Mouse (Mus musculus) ES-E14 (cell line): Measurements from ENCODE around the gene Fancg. TPM values are rescaled to one million over a fixed set of nuclear protein-coding genes. Genes with fewer than 3 reads are reported as not detected.
A peak's percentile ranks its signal among the peaks of the same experiment; 100 is the strongest.

ENCODE experiments used
- DNase-seq: peaks from one replicate; pipeline ENCODE4 v3.0.0-alpha.2; 2013; ENCODE audit warnings: low read depth, low spot score
- H3K27ac ChIP-seq: 2 replicates; pipeline ENCODE4 v1.5.1; 2012; ENCODE audit warnings: low read depth, mild to moderate bottlenecking, low read length, moderate library complexity, mixed read lengths; ENCODE audit not compliant: poor library complexity, insufficient read depth, severe bottlenecking
- H3K36me3 ChIP-seq: 2 replicates; pipeline ENCODE4 v1.6.1; 2012; ENCODE audit warnings: mild to moderate bottlenecking, low read length, moderate library complexity, mixed read lengths; ENCODE audit not compliant: control insufficient read depth, poor library complexity, insufficient read depth, severe bottlenecking
- H3K4me1 ChIP-seq, 2 experiments: fragments of 150-350 bp in 1 of 2; sonication (generic) in 1 of 2; 2 replicates each; pipeline ENCODE4 v1.6.1; 2012; ENCODE audit warnings: low read length in 2 of 2, mild to moderate bottlenecking in 1 of 2, mixed read lengths in 1 of 2; ENCODE audit not compliant: control insufficient read depth in 2 of 2, insufficient read depth in 2 of 2, poor library complexity in 1 of 2
- H3K4me3 ChIP-seq, 2 experiments: fragments of 150-350 bp in 1 of 2; sonication (generic) in 1 of 2; 2 replicates each; pipeline ENCODE4 v1.5.1; 2012; ENCODE audit warnings: low read length in 2 of 2, low read depth in 1 of 2, mild to moderate bottlenecking in 1 of 2, mixed read lengths in 1 of 2; ENCODE audit not compliant: insufficient read depth in 1 of 2, poor library complexity in 1 of 2, severe bottlenecking in 1 of 2
- H3K9ac ChIP-seq: 2 replicates; pipeline ENCODE4 v1.6.1; 2012; ENCODE audit warnings: low read depth, mild to moderate bottlenecking, low read length, mixed read lengths; ENCODE audit not compliant: poor library complexity, insufficient read depth, severe bottlenecking
- H3K9me3 ChIP-seq: fragments of 150-350 bp; sonication (generic); 2 replicates; pipeline ENCODE4 v1.6.1; 2012; ENCODE audit warnings: low read depth, mild to moderate bottlenecking, low read length; ENCODE audit not compliant: control insufficient read depth, insufficient read depth
- CHD2 ChIP-seq: IDR thresholded peaks from 2 replicates; pipeline ENCODE4 v1.6.1; 2014; ENCODE audit warnings: mild to moderate bottlenecking, low read depth, low read length, inconsistent platforms
- HCFC1 ChIP-seq: IDR thresholded peaks from 2 replicates; pipeline ENCODE4 v1.6.1; 2012; ENCODE audit warnings: low read length, inconsistent platforms, borderline replicate concordance; ENCODE audit not compliant: insufficient read depth
- MAFK ChIP-seq: IDR thresholded peaks from 2 replicates; pipeline ENCODE4 v1.6.1; 2014; ENCODE audit warnings: mild to moderate bottlenecking, low read depth, low read length, inconsistent platforms; ENCODE audit not compliant: insufficient read depth
- ZC3H11A ChIP-seq: IDR thresholded peaks from 2 replicates; pipeline ENCODE4 v1.6.1; 2012; ENCODE audit warnings: low read depth, mild to moderate bottlenecking, inconsistent platforms, low read length, borderline replicate concordance
- ZNF384 ChIP-seq: IDR thresholded peaks from 2 replicates; pipeline ENCODE4 v1.6.1; 2012; ENCODE audit warnings: low read depth, low read length, inconsistent platforms
- in situ Hi-C, 2 experiments: fragments of 600-800 bp; cut with MboI; formaldehyde crosslinking; loops; one replicate each; pipeline ENCODE4 v1.15.1; 2025; ENCODE audit warnings: low sequenced_read_pairs in 2 of 2, inconsistent platforms in 1 of 2; ENCODE audit not compliant: unreplicated experiment in 2 of 2
- total RNA-seq: library from RNA; depleted of rRNA; stranded (reverse); fragments of 300-350 nt; gene quantifications from 2 replicates; pipeline ENCODE4 v1.2.3, GENCODE M21; 2012

The Fancg gene
- total RNA-seq, 1 experiment: 13.0 TPM

- TF ChIP-seq HCFC1 (peak; percentile 87; the same call in 1 of the 2 replicates), ZNF384 (0 out of 2 replicates have a peak, but pooled peaks have one; percentile 22), MAFK (no peak)
- peak within 1 kb of the TSS; percentile 94 for H3K9ac ChIP-seq
- peak; percentile 89 for DNase-seq
- H3K27ac ChIP-seq: peak within 1 kb of the TSS; percentile 68
- in situ Hi-C loops: no loop called here
- H3K4me3 ChIP-seq: peak within 1 kb of the TSS; percentile 85
- peaks cover 0 to 3% of the 10 kb centered on the region in 2 experiments; a peak in 1 of 4 replicates for H3K4me1 ChIP-seq
- H3K36me3 ChIP-seq: peaks cover 14% of the 10 kb centered on the region
- H3K9me3 ChIP-seq: no peaks in the 10 kb centered on the region
These were observed 21.1 kb upstream of the Fancg start, which contains the start of gene Stoml2 for GRCm38 (mm10) chr4:43031237-43031995. TSS of gene Stoml2 (minus strand) at chr4:43031710.

DNA sequence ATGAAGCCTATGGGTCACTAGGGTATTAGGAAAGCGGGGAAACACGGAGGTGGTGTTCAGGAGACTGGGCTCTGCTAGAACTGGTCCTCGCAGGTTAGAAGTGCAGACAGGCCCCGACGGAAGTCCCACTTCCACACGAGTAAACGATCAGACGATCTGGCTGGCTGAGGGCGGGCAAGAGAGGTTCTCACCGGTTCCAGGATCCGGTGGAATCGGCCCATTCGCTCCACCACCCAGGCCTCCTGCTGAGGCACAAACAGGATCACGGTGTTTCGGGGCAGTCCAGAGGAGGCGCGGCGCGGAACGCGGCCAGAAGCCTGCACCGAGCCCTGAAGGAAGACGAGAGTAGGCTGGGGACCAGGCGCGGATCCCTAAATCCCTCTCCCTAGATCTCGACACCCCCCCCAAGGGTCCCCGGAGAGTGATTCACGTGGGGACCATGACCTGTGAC is 20.5 kb upstream of the Fancg start:
- Histone ChIP-seq H3K9ac (peak overlapping the region; percentile 94), H3K4me3 (peak overlapping the region; percentile 85), H3K27ac (peak overlapping the region; percentile 68), H3K4me1 (peaks cover 0 to 3% of the 10 kb centered on the region in 2 experiments; a peak in 1 of 4 replicates), H3K9me3 (no peaks in the 10 kb centered on the region), H3K36me3 (peaks cover 14% of the 10 kb centered on the region)
- DNase-seq: no peak
- TF ChIP-seq CHD2: no peak
- in situ Hi-C loops: no loop called here

GRCm38 (mm10) chr4:43030352-43030751 is 20.0 kb upstream of the Fancg start:
- no peak for TF ChIP-seq HCFC1
- TF ChIP-seq MAFK: no peak
- no peak for TF ChIP-seq ZNF384
- no peak for TF ChIP-seq CHD2
- no peak for TF ChIP-seq ZC3H11A
- Histone ChIP-seq H3K27ac (no peak overlapping the region), H3K36me3 (peaks cover 14% of the 10 kb centered on the region), H3K4me3 (peak overlapping the region; percentile 85), H3K9me3 (no peaks in the 10 kb centered on the region), H3K4me1 (peaks cover 0 to 3% of the 10 kb centered on the region in 2 experiments; a peak in 1 of 4 replicates), H3K9ac (peak overlapping the region; percentile 94)
- in situ Hi-C loops: no loop called here
- no peak for DNase-seq

DNA sequence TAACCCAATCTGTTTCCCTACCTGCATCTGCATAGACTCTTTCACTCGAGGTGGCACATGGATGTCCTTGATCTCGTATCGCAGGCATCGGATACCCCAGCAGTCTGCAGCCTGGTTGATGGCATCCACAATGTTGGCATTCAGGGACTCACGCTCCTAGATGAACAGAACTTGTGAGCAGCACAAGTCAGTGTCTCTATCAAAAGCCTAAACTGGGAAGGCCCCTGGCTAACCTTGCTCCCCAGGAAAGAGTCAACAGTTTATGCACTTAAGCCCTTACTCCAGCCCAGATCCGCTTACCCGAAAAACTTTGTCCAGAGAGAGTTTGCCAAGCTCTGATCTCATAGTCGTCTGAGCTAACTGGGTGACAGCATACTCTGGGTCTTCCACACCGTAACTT is 19.4 kb upstream of the Fancg start:
- TF ChIP-seq ZNF384 (no peak), HCFC1 (no peak), MAFK (no peak), ZC3H11A (no peak), CHD2 (no peak)
- Histone ChIP-seq H3K9ac (no peak overlapping the region), H3K4me1 (peaks cover 0 to 6% of the 10 kb centered on the region in 2 experiments; a peak in 1 of 4 replicates), H3K4me3 (no peak overlapping the region), H3K9me3 (no peaks in the 10 kb centered on the region), H3K36me3 (peaks cover 14% of the 10 kb centered on the region), H3K27ac (no peak overlapping the region)
- in situ Hi-C loops: no loop called here
- DNase-seq: no peak
